Mouse (Mus musculus) cerebellum, adult 9-10 months (tissue): ENCODE measurements at regions not wholly inside any gene's neighbourhood (a gene's known extent, or its start where the extent isn't known, plus 50 kb on each side); places are given as distances from the start of the nearest gene placed in this dataset.

Source experiments
- DNase-seq: peaks from one replicate; pipeline ENCODE4 v3.0.0; 2022

GRCm38 (mm10) chr4:125941266-125941665 lies 83.1 kb upstream of the Csf3r start:
- DNase-seq, result no peak

GRCm38 (mm10) chr4:125941916-125942315 lies 82.4 kb upstream of the Csf3r start:
- peak; percentile 12 for DNase-seq

- DNase-seq, result no peak
Observed at GRCm38 (mm10) chr4:125945062-125945461, 79.3 kb upstream of the Csf3r start.

- DNase-seq, result no peak
Observed at GRCm38 (mm10) chr4:125959426-125959825, 64.9 kb upstream of the Csf3r start.

- no peak for DNase-seq
Observed at GRCm38 (mm10) chr4:125960704-125961279, 63.6 kb upstream of the Csf3r start.

GRCm38 (mm10) chr4:125962677-125963076 lies 61.7 kb upstream of the Csf3r start:
- peak; percentile 69 for DNase-seq
